In the genomic region with DNA sequence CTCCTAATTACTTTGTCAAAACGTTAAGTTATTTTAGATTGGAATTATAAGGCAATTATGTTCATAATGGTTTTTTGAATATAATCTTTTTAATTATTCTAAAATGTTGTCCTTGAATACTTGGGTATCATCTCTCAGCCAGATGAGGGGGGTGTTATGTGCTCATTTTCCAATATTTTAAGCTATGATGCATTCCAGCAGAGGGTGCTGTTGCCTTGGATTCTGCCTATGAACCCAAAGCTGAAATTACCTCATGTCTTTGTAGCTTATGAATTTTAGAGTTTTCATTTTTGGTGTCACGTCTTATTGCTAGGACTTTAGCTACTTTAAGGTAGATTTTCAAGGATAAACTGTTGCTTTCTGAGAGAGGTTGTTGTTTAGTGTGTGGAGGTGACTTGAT, we compare ENCODE assay signal across 9 mouse cellular contexts. TPM values are rescaled to one million over a fixed set of nuclear protein-coding genes. Genes with fewer than 3 reads are reported as not detected.
A peak's percentile ranks its signal among the peaks of the same experiment; 100 is the strongest.
DNase-seq lines count a peak whose midpoint lies in the region; ATAC-seq lines count a peak whose summit lies in the region.
"Had no signal": no experiment of that assay in that cellular context is flagged by ENCODE, and none has a peak within 500 bp of the region (broad histone marks: within the 10 kb centered on the region; RNA-seq: fewer than 3 reads in every experiment).

No protein-coding gene starts in this region.

- 76% methylated on average over 2 of the region's 2 CpGs for WGBS in forebrain, embryonic 14.5 days
- 71% methylated on average over 2 of the region's 2 CpGs for WGBS in forebrain, embryonic 16.5 days

- no peaks in the 10 kb centered on the region for H3K4me1 ChIP-seq in forebrain, embryonic 14.5 days (ENCODE audit: control insufficient read depth, insufficient read depth, low read length)
- H3K4me1 ChIP-seq in forebrain, embryonic 16.5 days (replicated peaks; ENCODE audit: control insufficient read depth, insufficient read depth, low read length) = no peaks in the 10 kb centered on the region
- H3K4me1 ChIP-seq: neural tube, embryonic 12.5 days had no signal

- ATAC-seq in forebrain, embryonic 14.5 days = no peak
- ATAC-seq in forebrain, embryonic 16.5 days = no peak
- no peak for ATAC-seq in granulocyte monocyte progenitor cell, adult 5-6 weeks (replicated peaks; ENCODE audit: poor library complexity, severe bottlenecking)

- peaks cover 18% of the 10 kb centered on the region; the same call in 1 of the 2 replicates for H3K36me3 ChIP-seq in forebrain, embryonic 14.5 days (ENCODE audit: control insufficient read depth, insufficient read depth, low read length)
- H3K36me3 ChIP-seq in forebrain, embryonic 16.5 days (ENCODE audit: control insufficient read depth, insufficient read depth) = no peaks in the 10 kb centered on the region; the same call in 1 of the 2 replicates

- H3K4me3 ChIP-seq in forebrain, embryonic 14.5 days (ENCODE audit: low read depth, low read length) = no peak overlapping the region
- no peak overlapping the region for H3K4me3 ChIP-seq in forebrain, embryonic 16.5 days (replicated peaks; ENCODE audit: low read length)
- H3K4me3 ChIP-seq: neural tube, embryonic 12.5 days had no signal

- peak; percentile 84 for DNase-seq in forebrain, embryonic 14.5 days (ENCODE audit: low spot score)
- peak; percentile 36 for DNase-seq in ovary, postnatal 14 days (ENCODE audit: low spot score)
- DNase-seq in ovary, postnatal 10 days (ENCODE audit: low spot score) = no peak
- peak; percentile 23 for DNase-seq in cerebellum, adult 8-10 months
- peak; percentile 76 for DNase-seq in heart, postnatal 4 days
- DNase-seq in lung, postnatal 10 days = peak; percentile 79

- no peak overlapping the region for H3K27ac ChIP-seq in forebrain, embryonic 14.5 days (ENCODE audit: low read depth, low read length)
- H3K27ac ChIP-seq in forebrain, embryonic 16.5 days (ENCODE audit: low read length) = no peak overlapping the region
- H3K27ac ChIP-seq: neural tube, embryonic 12.5 days had no signal

- H3K9me3 ChIP-seq in forebrain, embryonic 14.5 days (replicated peaks; ENCODE audit: control insufficient read depth, low read length) = no peaks in the 10 kb centered on the region
- H3K9me3 ChIP-seq in forebrain, embryonic 16.5 days (ENCODE audit: control insufficient read depth, low read length) = no peaks in the 10 kb centered on the region
- H3K9me3 ChIP-seq: neural tube, embryonic 12.5 days had no signal

- H3K9ac ChIP-seq in forebrain, embryonic 14.5 days (ENCODE audit: low read length) = no peak overlapping the region
- H3K9ac ChIP-seq in forebrain, embryonic 16.5 days (replicated peaks; ENCODE audit: low read depth, low read length) = no peak overlapping the region
- H3K9ac ChIP-seq: neural tube, embryonic 12.5 days had no signal

- no peaks in the 10 kb centered on the region for H3K27me3 ChIP-seq in forebrain, embryonic 14.5 days (replicated peaks; ENCODE audit: control insufficient read depth, insufficient read depth, low read length)
- H3K27me3 ChIP-seq in forebrain, embryonic 16.5 days (replicated peaks; ENCODE audit: control insufficient read depth, insufficient read depth, low read length) = no peaks in the 10 kb centered on the region
- H3K27me3 ChIP-seq: neural tube, embryonic 12.5 days had no signal

- H3K4me2 ChIP-seq in forebrain, embryonic 14.5 days (ENCODE audit: low read length) = no peak overlapping the region
- no peak overlapping the region for H3K4me2 ChIP-seq in forebrain, embryonic 16.5 days (ENCODE audit: low read length)
- H3K4me2 ChIP-seq: neural tube, embryonic 12.5 days had no signal

RNA-seq across cellular contexts. Expression of a gene that starts 44.2 kb away (rescaled TPM):
- polyA plus RNA-seq in forebrain, embryonic 14.5 days (2014; fragmentation: Nextera tagmentation; extraction: Ambion mirVana) = 6.9 TPM in 2 replicates
- polyA plus RNA-seq in forebrain, embryonic 16.5 days (2015; fragmentation: Nextera tagmentation; extraction: Ambion mirVana) = 8.3 and 9.0 TPM in 2 replicates
- 10 to 100 TPM; 24.9 to 25.6 TPM for total RNA-seq in heart, postnatal 4 days (2021)
- total RNA-seq in granulocyte monocyte progenitor cell, adult 5-6 weeks (2014; fragmentation: Nextera tagmentation) = 13.7 and 15.7 TPM in 2 replicates
- 15.8 and 17.6 TPM in 2 replicates for total RNA-seq in granulocyte monocyte progenitor cell, adult 5-6 weeks (2017)
